Mouse (Mus musculus) hindbrain, embryonic 10.5 days (tissue): ENCODE results near the gene Gm9944. TPM values are rescaled to one million over a fixed set of nuclear protein-coding genes. Genes with fewer than 3 reads are reported as not detected.

Source experiments
- DNase-seq: peaks from one replicate; pipeline ENCODE4 v3.0.0-alpha.2; 2017; ENCODE audit warnings: low spot score
- H3K27ac ChIP-seq: fragments of 300-500 bp; sonication (generic); 2 replicates; pipeline ENCODE4 v1.5.1; 2016; ENCODE audit warnings: mild to moderate bottlenecking, moderate library complexity
- H3K27me3 ChIP-seq: fragments of 300-500 bp; sonication (generic); 2 replicates; pipeline ENCODE4 v1.6.1; 2016; ENCODE audit warnings: mild to moderate bottlenecking; ENCODE audit not compliant: poor library complexity, insufficient read depth, severe bottlenecking
- H3K36me3 ChIP-seq: fragments of 300-500 bp; sonication (generic); 2 replicates; pipeline ENCODE4 v1.6.1; 2016; ENCODE audit warnings: mild to moderate bottlenecking, moderate library complexity
- H3K4me1 ChIP-seq: fragments of 300-500 bp; sonication (generic); replicated peaks from 2 replicates; pipeline ENCODE4 v1.6.1; 2016; ENCODE audit warnings: mild to moderate bottlenecking
- H3K4me3 ChIP-seq: fragments of 300-500 bp; sonication (generic); 2 replicates; pipeline ENCODE4 v1.5.1; 2016; ENCODE audit warnings: mild to moderate bottlenecking, moderate library complexity
- H3K9me3 ChIP-seq: fragments of 300-500 bp; sonication (generic); 2 replicates; pipeline ENCODE4 v1.6.1; 2016; ENCODE audit warnings: mild to moderate bottlenecking, moderate library complexity
- WGBS: fragments of 180-500 bp; shearing (Covaris S2); methylation state at CpG from one replicate; pipeline ENCODE4 v1.1.7; 2016; 5-methylcytosine and 5-hydroxymethylcytosine counted together
- polyA plus RNA-seq: library from polyadenylated mRNA; unstranded; fragments of >200 nt; fragmentation: Nextera tagmentation; extraction: Ambion mirVana; gene quantifications from 2 replicates; pipeline ENCODE4 v1.2.1, GENCODE M21; 2016

Gm9944 gene
- polyA plus RNA-seq, 1 experiment from 2014 or later, result not detected

GRCm38 (mm10) chr4:144408290-144408689 lies 44.8 kb downstream of the Gm9944 start, which contains the start of gene Pramef12:
Gene Pramef12, minus strand, starts transcription at chr4:144408464.
- DNase-seq, result no peak
- H3K4me3 ChIP-seq, result no peak within 1 kb of the TSS
- no peaks in the 10 kb centered on the region for H3K27me3 ChIP-seq
- no peaks in the 10 kb centered on the region for H3K36me3 ChIP-seq
- 0 out of 2 replicates have a peak, but pooled peaks cover 8% of the 10 kb centered on the region for H3K9me3 ChIP-seq
- WGBS, result 86% methylated on average over 9 of the region's 9 CpGs
- H3K27ac ChIP-seq, result no peak within 1 kb of the TSS
- H3K4me1 ChIP-seq, result peaks cover 7% of the 10 kb centered on the region

DNA sequence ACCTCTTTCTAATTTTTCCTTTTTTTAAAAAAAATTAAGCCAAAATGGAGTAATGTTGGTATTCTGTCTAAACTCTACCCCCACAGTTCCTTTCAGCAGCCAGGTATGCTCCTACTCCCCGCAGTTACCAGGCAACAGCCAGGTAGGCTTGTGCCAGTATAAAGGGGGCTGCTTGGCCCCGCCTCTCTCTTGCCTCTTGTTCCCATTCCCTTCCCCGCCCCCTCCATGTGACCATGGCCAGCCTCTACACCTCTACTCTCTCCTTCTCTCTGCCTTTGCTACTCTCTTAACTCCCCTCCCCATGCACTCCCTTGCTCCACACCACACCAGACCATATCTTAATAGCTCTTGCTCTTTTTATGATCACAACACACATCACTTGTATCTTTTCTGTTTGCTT lies 46.9 kb downstream of the Gm9944 start:
- Histone ChIP-seq H3K27ac (no peak overlapping the region), H3K36me3 (no peaks in the 10 kb centered on the region), H3K9me3 (0 out of 2 replicates have a peak, but pooled peaks cover 8% of the 10 kb centered on the region), H3K4me1 (peaks cover 7% of the 10 kb centered on the region), H3K27me3 (no peaks in the 10 kb centered on the region), H3K4me3 (no peak overlapping the region)
- WGBS, result 59% methylated on average over 3 of the region's 3 CpGs
- no peak for DNase-seq

- DNase-seq, result peak; percentile 46
- H3K4me3 ChIP-seq, result peak overlapping the region; percentile 43
Observed at GRCm38 (mm10) chr4:144404456-144405086, 48.5 kb downstream of the Gm9944 start.

More at GRCm38 (mm10) chr4:144404456-144405086, 48.5 kb downstream of the Gm9944 start:
- peak overlapping the region; percentile 59; the same call in 1 of the 2 replicates for H3K27ac ChIP-seq
- WGBS, result 12% methylated on average over 17 of the region's 17 CpGs
- H3K4me1 ChIP-seq, result peaks cover 7% of the 10 kb centered on the region
- H3K36me3 ChIP-seq, result no peaks in the 10 kb centered on the region
- H3K9me3 ChIP-seq, result 0 out of 2 replicates have a peak, but pooled peaks cover 7% of the 10 kb centered on the region
- no peaks in the 10 kb centered on the region for H3K27me3 ChIP-seq

Other genes starting within 250 kb of the Gm9944 start
- gene C87977, start 240.0 kb downstream of the Gm9944 start, polyA plus RNA-seq, result not detected in 2 replicates
- not detected in 2 replicates for gene Pramel5, start 172.8 kb downstream of the Gm9944 start, polyA plus RNA-seq
- gene Gm13128, start 123.1 kb downstream of the Gm9944 start, polyA plus RNA-seq, result not detected in 2 replicates
- gene Gm13119, start 95.4 kb downstream of the Gm9944 start, polyA plus RNA-seq, result not detected in 2 replicates
- not detected in 2 replicates for gene Pramef20, start 75.4 kb downstream of the Gm9944 start, polyA plus RNA-seq
- not detected in 2 replicates for gene Pramef12, start 44.9 kb downstream of the Gm9944 start, polyA plus RNA-seq
- 0.16 and 0.47 TPM in 2 replicates for gene 1700012P22Rik, start 14.5 kb downstream of the Gm9944 start, polyA plus RNA-seq
- not detected in 2 replicates for gene Aadacl3, start 10.4 kb upstream of the Gm9944 start, polyA plus RNA-seq
- gene 9430007A20Rik, start 66.5 kb upstream of the Gm9944 start, polyA plus RNA-seq, result not detected in 2 replicates
- not detected in 2 replicates for gene Gm13124, start 111.8 kb upstream of the Gm9944 start, polyA plus RNA-seq
- gene Aadacl4, start 160.4 kb upstream of the Gm9944 start, polyA plus RNA-seq, result not detected in 2 replicates
- not detected in 2 replicates for gene Gm436, start 233.1 kb upstream of the Gm9944 start, polyA plus RNA-seq